Mouse (Mus musculus): ENCODE measurements around the gene Tmem128.

The Tmem128 gene

DNA sequence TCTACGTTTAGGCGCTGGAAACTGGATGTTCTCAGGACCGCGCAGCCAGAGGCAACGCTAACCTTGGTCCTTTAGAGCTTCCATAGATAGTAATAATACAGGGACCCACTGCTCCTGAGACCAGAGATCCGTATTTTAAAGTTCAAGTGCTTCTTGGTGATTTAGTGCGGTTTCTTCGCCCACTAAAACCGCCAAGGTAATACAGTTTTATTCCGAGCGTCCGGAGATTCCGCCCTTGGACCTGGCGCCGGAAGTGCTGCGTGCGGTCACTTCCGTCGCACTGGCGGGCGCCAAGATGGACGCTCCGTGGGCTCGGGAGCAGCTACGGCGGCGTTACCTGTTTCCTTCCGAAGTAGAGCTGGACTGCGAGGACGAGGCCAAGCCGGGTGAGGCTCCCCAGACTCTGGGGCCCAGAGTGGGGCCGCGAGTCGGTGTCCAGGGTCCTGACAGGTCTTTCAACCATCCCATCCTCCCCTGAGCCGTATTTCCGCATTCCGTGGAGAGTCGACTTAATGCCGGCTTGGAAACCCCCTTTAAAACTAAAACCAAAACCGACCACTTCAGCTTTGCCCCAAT lies at the start of gene Tmem128:
Gene Tmem128 (plus strand): TSS at position 79 of the 576 bp plus-strand sequence.
- peak; percentile 54 for DNase-seq

DNA sequence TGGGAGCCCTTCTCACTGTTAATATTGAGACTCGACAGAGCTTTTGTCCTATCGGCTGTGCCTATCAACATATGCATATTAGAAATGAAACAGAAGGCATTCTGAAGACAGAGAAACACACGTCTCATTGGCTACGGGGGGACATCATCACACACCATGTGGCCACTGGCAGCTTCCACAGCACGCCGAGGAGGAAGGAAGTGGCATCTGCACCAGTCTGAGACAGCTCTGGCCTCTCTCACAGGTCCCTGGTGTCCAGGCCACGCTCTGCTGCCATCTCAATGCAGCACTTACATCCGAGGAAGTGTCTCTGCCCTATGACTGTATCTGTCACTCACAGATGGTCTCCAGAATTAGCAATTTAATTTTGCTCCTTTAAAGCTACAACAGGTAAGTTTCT lies 48.3 kb upstream of the Tmem128 start:
- no peak for DNase-seq

DNA sequence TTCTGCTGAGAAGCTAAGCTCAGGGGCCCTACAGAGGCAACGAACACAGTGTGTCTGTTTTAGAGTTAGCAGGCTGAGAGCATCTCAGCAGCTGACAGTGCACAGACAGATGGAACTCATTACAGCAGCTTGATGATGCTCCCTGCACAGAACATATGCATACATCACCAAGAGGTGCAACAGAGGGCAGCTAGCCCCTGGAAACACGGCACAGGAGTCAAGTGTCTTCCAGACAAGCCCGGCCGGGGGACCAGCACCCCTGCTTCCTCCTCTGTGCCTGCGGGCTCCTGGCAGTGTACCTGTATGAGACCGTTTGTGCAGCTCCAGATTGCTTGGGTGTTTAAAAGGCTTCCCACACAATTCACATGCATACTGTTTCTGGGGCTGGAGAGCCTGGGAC lies 47.0 kb upstream of the Tmem128 start:
- DNase-seq, result peak; percentile 63

DNA sequence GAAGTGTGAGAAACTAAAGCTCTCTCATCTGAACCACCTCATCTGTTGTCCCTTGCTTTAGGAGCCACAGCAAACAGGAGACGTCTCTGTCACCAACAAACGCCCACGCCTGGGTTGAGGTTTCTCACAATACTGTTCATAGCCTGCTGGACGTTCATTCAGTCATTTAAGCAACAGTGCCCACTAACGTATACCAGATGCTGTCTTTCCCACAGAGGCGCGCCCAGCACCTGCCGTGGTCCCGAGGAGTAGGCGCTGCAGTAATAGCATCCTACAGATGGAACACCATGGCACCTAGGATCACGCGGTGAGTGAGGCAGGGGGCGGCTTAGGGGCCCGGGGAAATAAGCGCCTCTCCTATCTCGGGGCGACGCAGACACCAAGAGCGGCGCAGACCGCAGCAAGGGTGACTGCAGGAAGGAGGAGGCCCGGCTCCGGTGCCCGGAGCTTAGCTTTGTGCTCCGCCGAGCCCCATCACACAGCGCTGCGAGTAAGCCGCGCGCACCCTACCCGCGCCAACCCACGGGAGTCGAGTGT lies 40.1 kb upstream of the Tmem128 start:
- peak; percentile 47 for DNase-seq

DNA sequence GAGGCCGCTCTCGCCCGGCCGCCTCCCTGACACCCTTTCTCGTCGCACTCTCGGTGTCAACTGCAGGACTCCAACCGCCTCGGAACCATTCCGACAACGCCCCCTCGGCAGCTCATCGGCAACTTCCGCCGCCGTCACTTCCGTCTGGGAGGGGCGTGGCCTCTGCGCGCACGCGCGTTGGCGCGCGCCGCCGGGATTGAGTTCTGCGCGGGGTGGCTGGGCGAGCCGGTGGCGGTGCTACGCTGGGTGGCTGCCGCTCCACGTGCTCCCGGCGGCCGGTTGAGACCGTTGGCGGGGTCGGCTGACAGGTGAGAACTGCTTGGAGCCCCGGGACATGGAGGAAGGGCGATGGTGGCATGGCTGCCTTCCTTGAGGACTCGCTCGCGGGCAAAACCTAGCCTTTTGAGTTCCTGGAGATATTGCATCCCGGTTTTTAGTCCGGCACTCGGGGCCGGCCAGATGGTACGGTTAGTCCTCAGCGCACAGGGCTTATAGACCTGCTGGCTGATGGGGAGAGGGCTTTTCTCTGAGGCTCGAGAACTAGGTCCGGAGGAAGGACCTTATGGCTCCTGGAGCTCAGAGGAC lies 39.6 kb upstream of the Tmem128 start, which contains the start of the genes Zbtb49 and Lyar:
Gene Zbtb49 (minus strand): TSS at position 130 of the 585 bp plus-strand sequence.
Gene Lyar (plus strand): TSS at position 143 of the 585 bp plus-strand sequence.
- peak; percentile 91 for DNase-seq

DNA sequence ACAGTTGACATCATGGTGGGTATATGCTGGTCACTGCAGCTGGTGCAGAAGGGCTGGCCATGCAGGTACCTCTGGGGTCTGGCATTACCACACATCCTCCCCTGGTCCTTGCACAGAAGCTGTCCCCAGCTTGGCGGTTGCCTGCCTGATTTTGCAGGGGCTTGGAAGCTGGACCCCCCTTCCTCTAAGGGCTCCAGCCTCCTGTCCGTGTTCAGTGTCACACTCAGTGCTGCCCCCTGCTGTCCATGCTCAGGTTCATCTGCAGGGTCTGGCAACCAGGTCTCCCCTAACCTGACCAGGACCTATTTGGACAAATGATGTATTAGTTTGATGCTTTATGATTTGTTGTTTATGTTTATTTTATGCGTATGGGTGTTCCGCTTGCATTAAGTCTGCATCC lies 24.6 kb upstream of the Tmem128 start:
- DNase-seq, result no peak

DNA sequence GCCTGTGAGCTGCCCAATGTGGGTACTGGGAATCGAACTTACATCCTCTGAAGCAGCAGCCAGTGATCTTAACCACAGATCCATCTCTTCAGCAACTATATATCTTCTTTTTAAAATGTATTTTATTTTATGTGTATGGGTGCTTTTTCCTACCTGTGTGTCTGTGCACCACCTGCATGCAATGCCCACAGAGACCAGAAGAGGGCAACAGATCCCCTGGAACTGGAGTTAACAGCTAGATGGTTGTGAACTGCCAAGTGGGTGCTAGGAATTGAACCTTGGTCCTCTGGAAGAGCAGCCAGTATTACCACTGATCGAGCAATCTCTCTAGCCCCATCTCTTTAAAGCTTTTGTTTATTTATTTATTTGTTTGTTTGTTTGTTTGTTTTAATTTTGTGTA lies 23.4 kb upstream of the Tmem128 start:
- DNase-seq, result no peak

DNA sequence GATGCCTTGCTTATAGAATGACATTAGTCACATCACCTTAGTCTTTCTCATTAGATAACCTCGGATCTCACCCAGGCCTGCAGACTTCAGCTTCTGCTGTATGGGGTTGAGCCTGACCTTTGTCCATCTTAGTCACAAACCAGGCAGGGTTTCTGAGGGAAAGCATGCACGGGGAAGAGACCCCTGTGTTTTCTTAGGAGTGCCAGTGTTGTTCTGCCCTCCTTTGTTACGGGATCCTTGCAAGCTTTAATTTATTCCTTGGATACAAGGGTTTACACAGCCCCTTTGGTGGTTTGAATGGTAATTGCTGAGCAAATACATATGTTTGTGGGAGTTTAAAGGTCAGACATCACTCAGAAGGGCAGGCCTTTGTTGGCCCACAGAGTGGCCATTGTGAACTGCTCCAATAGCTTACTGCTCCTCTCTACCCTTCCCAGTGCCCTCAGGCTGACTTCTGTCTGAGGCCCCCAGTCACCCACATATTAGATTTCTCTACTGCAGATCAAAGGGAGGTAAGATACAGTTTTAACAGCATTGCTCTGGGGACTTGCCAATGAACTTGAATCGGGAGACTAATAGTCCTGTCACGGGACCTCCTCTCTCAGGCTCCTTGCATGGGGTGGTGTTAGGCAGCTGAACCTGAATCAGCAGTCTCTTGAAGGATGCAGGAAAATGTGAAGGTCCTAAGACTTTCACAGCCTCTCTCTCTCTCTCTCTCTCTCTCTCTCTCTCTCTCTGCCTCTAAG lies 19.1 kb upstream of the Tmem128 start:
- no peak for DNase-seq

DNA sequence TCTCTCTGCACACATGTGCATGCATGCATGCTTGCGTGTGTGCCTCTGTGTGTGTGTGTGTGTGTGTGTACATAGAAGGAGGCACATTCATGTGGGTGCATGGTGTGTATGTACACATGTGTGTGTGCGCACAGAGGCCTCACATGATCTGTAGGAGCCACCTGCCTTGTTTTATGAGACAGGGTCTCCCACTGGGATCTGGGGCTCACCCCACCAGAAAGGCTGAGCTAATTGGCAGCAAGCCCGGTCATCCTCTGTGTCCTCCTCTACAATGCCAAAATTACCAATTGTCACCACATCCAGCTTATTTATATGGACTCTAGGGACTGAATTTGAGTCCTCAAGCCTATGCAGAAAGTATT lies 18.5 kb upstream of the Tmem128 start:
- no peak for DNase-seq

DNA sequence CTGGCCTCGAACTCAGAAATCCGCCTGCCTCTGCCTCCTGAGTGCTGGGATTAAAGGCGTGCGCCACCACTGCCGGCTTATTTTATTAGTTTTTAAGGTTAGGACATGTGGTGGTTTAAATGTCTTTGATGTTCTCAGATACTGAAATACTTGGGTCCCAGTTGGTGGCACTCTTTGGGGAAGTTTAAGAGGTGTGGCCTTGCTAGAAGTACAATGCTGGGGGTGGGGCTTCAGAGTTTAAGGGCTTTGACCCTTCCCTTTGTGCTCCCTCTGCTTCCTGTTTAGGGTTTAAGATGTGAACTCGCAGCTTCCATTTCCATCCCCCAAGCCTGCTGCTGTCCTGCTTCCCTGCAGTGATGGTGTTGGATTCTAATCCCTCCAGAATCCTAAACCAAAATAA lies 18.0 kb upstream of the Tmem128 start:
- no peak for DNase-seq

DNA sequence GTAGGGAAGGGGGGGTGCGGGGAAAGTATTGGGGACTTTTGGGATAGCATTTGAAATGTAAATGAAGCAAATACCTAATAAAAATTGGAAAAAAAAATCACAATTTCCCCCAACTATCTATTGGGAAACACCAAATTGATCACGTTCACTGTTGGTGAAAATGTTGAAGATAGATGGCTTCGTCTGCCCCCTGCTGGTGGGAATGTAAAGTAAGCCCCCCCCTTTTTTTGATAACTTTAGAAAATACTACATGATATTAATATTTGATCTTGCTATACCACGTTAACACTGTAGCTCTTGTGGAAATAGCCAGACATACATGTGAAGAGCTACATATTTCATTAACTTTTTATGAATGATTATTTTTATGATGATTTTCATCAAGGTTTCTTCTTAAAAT lies 4.8 kb upstream of the Tmem128 start:
- DNase-seq, result no peak

DNA sequence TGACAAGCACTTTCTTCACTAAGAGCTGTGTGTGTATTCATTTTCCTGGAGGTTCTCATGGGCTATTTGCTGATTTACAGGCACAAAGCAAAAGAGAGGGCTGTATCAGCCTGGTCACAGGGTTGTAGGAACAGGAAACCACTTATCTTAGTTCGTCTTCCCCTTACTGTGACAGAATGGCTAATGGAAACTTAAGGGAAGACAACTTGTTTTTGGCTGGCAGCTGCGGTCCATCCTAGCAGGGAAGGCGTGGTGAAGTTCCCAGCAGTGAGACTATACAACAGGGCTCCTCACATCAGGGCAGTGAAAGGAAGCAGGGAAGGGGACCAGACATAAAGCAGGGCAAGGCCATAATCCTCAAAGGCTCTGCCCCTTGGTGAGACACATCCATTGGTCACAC lies 4.3 kb upstream of the Tmem128 start:
- no peak for DNase-seq

DNA sequence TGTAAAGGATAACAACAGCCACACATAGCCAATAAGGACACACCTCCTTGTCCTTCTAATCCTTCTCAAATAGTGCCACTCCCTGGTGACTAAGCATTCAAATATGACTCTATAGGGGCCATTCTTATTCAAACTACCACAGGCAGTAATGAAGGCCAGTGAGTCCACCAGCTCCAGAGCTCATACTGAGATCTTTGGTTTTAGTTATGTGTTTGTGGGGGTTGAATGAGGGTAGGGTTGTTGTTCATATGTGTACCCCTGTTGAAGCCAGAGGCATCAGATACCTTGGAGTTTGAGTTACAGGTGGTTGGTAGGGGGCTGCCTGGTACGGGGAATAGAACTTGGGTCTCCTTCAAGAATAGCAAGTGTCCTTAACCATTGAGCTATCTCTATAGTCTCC lies 3.4 kb upstream of the Tmem128 start:
- no peak for DNase-seq

DNA sequence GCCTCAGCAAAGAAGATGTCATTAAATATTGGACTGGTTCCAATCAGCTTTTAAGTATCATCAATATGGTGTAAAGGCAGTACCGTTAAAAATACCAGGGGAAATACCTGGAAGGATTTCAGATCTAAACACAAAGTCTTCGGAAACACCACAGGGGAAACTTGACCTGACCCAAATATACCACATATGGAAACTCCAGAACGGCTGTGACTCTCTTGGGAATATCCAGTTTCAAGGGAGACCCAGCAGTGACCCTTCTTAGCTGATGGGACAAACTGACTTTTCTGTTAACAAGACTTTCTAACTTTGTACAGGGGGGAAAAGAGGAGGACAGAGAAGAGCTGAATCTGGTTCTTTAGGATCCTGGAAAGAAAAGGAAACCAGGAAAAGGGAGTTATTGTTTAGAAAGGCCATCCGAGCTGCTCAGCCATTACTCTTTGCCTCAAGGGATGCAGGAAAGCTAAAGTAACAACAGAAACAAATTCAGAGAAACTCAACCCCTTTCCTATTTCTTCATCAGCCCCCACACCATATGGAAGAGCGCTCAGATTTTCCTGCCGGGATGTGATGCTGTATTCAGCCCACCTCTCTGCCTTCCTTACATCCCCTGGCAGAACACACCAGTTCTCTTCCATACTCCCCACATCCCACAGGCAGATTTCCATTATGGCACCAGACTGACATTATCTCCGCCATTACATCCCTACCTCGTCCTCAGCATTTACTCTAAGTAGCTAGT lies 1.8 kb upstream of the Tmem128 start:
- DNase-seq, result no peak

DNA sequence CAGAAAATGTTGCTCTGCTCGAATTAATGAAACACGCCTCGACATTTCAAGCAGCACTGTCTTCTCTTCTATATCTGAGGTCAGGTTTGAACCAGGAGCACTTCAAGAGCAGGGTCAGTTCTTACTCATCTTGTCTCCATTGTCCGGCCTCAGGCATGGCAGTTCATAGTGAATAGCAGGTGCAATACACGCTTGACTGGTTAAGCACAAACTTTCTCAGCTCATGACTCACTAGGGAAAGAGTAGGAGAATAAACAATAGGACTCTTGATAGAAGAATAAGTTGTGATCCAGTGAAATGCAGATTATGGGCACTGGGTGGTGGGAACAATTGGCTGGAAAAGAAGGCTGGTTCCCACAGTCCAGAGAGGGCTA lies 1.2 kb upstream of the Tmem128 start:
- no peak for DNase-seq

DNA sequence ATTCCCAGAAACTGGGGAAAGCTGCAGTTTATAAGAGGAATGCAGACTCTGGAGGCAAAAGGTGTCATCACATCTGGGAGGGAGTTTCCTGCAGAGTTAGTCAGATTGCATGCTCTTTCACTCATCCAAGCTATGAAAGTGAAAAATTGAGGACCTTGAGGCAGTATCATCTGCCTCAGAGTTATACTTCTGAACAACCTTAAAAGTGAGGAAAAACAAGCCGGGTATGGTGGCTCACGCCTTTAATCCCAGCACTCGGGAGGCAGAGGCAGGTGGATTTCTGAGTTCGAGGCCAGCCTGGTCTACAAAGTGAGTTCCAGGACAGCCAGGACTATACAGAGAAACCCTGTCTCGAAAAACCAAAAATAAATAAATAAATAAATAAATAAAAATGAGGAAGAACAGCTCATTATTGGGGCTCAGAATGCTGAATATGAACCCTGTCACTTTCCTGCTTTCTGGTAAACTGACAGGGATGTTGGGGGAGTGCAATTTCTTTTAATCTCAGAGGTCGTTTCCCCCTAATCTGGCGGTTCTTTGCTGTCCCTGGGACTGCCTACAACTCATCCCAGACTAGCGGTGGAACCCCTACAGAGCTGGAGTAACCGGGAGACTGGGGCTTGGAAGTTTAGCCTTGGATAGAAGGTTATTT lies 404 bp upstream of the Tmem128 start:
- no peak for DNase-seq

DNA sequence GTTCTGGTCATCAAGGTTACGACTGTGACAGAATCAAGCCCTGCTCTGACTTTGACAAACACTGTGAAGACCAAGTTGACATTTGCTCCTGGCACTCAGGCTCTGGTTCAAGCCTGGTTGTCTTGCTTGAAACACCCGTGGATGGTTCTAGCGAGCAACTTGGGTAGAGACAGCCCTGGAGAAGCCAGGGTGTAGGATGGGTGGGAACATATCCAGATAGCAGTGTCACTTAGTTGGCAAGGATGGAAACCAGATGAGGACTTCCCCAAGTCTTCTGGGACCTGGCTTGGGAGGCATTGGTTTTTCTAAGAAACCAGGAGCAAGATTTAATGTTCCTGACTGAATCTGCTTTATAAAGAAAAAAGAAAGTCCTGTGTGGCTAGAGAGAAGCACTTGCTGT lies 11.0 kb downstream of the Tmem128 start:
- no peak for DNase-seq

DNA sequence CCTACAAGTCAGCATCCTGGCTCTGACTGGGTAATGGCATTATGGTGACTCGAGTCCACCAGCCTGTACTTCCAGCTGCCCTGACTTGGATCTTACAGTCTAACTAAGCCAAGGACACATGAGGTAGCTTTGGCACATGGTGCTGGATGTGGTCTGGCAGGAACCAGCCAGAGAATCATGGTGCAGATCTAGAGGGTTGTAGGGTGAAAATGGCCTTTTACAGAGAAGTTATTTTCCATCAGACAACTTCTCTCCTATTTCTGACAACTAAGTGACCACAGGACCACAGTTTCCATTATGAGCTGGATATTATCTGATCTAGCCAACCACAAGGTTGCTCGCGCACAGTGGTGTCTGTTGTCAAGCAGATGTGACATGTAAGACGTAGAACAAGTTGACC lies 13.8 kb downstream of the Tmem128 start:
- no peak for DNase-seq

DNA sequence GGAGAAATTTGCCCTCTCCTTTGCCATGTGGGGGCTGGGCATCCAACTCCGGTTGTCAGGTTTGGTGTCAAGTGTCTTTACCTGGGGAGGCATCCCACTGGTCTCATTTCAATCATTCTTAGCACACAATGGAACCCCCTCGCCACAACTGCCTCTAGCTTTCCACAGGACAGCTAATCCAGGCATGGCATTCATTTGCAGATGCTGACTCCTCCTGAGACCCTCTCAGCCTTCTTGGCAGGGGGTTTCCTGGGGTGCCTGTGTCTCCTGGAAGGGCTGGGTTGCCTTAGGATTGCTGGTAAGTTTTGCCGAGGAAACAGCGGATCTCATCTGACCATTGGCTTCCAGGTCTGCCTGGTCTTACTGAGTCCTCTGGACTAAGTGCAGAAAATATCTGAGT lies 15.8 kb downstream of the Tmem128 start, which contains the start of gene Otop1:
Gene Otop1 (plus strand): TSS at position 202 of the 400 bp plus-strand sequence.
- no peak for DNase-seq

DNA sequence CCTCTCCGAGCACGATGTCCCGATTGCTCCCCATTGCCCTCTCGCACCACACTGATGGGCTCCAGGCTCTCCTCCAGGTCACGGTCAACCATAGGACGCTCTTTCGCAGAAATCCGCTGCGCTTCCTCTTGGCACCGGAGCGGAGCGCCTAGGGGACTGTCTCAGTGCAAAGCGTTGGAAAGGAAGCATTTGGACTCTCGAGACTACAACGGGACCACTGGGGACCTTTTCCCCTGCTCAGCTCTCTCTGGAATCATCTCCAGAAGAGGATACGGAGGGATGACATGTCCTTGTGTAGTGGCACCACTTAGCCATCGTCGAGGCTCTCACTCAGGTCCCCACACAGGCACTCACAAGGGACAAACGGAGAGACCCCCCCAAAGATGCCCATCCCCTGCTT lies 16.5 kb downstream of the Tmem128 start:
- DNase-seq, result no peak

DNA sequence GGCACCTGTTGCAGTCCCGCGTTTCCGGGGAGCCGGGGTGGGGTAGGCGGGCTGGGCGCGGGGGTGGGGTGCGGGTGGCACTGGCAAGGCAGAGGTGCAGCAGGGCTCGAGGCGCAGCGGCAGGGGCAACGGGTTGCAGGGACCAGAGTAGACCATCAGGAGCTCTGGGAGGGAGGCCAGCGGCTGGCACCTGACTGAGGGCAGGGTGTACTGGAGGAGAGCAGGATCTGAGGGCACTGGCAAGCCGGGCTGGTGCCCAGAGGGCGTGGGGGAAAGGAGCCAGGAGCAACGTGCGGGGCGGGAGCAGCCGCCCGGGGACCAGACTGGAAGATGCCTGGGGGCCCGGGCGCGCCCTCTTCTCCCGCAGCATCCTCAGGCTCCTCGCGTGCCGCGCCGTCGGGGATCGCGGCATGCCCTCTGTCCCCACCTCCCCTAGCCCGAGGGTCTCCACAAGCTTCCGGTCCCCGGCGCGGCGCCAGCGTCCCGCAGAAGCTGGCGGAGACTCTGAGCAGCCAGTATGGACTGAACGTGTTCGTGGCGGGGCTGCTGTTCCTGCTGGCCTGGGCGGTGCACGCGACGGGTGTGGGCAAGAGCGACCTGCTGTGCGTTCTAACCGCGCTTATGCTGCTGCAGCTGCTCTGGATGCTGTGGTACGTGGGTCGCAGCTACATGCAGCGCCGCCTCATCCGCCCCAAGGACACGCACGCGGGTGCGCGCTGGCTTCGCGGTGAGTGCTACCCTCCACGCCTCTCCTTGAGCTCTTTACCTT lies 17.3 kb downstream of the Tmem128 start:
- no peak for DNase-seq

All from layer of hippocampus, adult 9-11 months (tissue).